Mouse (Mus musculus) liver, adult 2 months (tissue): Measurements from ENCODE around the gene Gm37240. TPM values are rescaled to one million over a fixed set of nuclear protein-coding genes. Genes with fewer than 3 reads are reported as not detected.

ENCODE experiments used
- DNase-seq: peaks from one replicate; pipeline ENCODE4 v3.0.0-alpha.2; 2011; ENCODE audit warnings: low read depth, low spot score; ENCODE audit errors: extremely low read depth
- H3K27ac ChIP-seq: fragments of 200-500 bp; replicated peaks from 2 replicates; pipeline ENCODE4 v1.5.1; 2012; ENCODE audit warnings: low read depth, mild to moderate bottlenecking, control low read depth, inconsistent platforms, low read length; ENCODE audit not compliant: insufficient read depth
- H3K27me3 ChIP-seq: fragments of 200-500 bp; 2 replicates; pipeline ENCODE4 v1.6.1; 2012; ENCODE audit warnings: mild to moderate bottlenecking, moderate library complexity, low read length, inconsistent platforms; ENCODE audit not compliant: control insufficient read depth, insufficient read depth
- H3K36me3 ChIP-seq: fragments of 200-500 bp; 2 replicates; pipeline ENCODE4 v1.6.1; 2012; ENCODE audit warnings: low read length, inconsistent platforms; ENCODE audit not compliant: control insufficient read depth, insufficient read depth
- H3K4me1 ChIP-seq: fragments of 200-500 bp; 2 replicates; pipeline ENCODE4 v1.6.1; 2011; ENCODE audit warnings: low read length; ENCODE audit not compliant: control insufficient read depth, insufficient read depth
- H3K4me3 ChIP-seq: fragments of 200-500 bp; 2 replicates; pipeline ENCODE4 v1.5.1; 2011; ENCODE audit warnings: low read depth, mild to moderate bottlenecking, control low read depth, low read length, moderate library complexity; ENCODE audit not compliant: insufficient read depth
- H3K79me2 ChIP-seq: fragments of 200-500 bp; 2 replicates; pipeline ENCODE4 v1.6.1; 2012; ENCODE audit warnings: inconsistent platforms, mild to moderate bottlenecking, low read length, moderate library complexity; ENCODE audit not compliant: control insufficient read depth, insufficient read depth
- H3K9ac ChIP-seq: fragments of 200-500 bp; 2 replicates; pipeline ENCODE4 v1.6.1; 2012; ENCODE audit warnings: low read depth, mild to moderate bottlenecking, control low read depth, inconsistent platforms, low read length
- CTCF ChIP-seq: fragments of 200-500 bp; IDR thresholded peaks from 2 replicates; pipeline ENCODE4 v1.5.1; 2011; ENCODE audit warnings: low read depth, low read length, control low read depth
- POLR2A ChIP-seq: fragments of 200-500 bp; IDR thresholded peaks from 2 replicates; pipeline ENCODE4 v1.6.1; 2011; ENCODE audit warnings: low read length, control low read depth; ENCODE audit not compliant: insufficient read depth; ENCODE audit errors: extremely low read depth
- WGBS: fragments of 180-500 bp; shearing (Covaris S2); methylation state at CpG from one replicate; pipeline ENCODE4 v1.1.7; 2018; 5-methylcytosine and 5-hydroxymethylcytosine counted together
- polyA plus RNA-seq: library from polyadenylated mRNA; depleted of rRNA; stranded (reverse); fragments of >200 nt; gene quantifications from 2 replicates; pipeline ENCODE4 v1.2.3, GENCODE M21; 2012; rRNA removed
- total RNA-seq: library from RNA; depleted of rRNA; stranded (reverse); fragments of >200 nt; gene quantifications from 2 replicates; pipeline ENCODE4 v1.2.3, GENCODE M21; 2014; rRNA removed

Gm37240 gene
- total and polyA plus RNA-seq, 2 experiments, result 2.2 to 6.9 TPM

DNA sequence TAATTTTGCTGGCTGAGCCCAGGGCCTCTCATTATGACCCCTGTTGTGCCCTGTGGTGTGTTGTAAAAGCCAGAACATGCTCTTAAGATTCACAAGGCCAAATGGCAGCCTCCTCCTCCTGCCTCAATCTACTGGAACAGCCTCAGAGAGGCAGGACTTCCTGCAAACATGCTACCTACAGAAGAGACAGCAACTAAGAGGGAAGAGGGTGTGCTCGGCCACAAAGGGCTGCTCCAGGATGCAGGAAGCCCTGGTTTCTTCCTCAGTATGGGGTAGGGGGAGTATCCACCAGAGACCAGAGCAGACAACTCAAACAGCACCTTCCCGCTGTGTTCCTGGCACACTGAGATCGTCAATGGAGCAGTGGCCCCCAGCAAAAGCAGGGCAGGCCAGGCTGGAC, 1426.8 kb downstream of the Gm37240 start:
- DNase-seq, result no peak
- Histone ChIP-seq H3K36me3 (no peaks in the 10 kb centered on the region), H3K27me3 (no peaks in the 10 kb centered on the region), H3K4me3 (no peak overlapping the region), H3K27ac (no peak overlapping the region), H3K79me2 (no peaks in the 10 kb centered on the region), H3K9ac (0 out of 2 replicates have a peak overlapping the region, but pooled peaks have one; percentile 12), H3K4me1 (peaks cover 18% of the 10 kb centered on the region)
- TF ChIP-seq CTCF, result no peak
- 61% methylated on average over 3 of the region's 3 CpGs for WGBS

DNA sequence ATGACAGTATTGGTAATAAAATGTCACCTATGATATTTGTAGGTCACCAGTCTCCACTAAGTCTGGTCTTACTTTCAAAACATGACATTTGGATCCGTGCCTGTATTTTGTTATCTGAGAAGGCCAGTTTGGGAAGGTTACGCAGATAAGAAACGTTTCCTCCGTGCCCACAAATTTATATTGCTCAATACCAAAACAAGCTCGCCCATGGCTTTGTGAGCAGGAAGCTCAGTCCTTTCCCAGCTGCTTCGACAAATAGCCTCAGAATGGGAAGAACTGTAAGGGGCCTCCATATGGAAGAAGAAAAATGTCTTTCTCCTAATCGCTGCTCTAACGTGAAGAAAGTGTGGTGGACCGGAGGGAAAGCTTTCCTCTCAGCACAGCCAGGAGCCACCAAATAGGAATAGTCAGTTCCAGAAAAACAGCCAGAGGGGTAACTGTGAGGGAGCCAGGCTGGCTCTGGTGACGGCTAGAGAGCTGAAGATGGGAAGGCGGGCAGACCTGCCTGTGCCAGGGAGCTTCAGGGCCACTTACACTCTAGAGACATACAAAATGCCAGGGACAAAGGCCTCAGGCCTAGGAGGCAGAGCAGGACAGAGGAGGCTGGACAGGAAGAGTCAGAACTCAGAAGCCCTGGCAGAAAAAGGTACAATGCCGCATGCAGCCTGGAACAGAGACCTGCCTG, 1431.4 kb downstream of the Gm37240 start:
- 27% methylated on average over 12 of the region's 12 CpGs for WGBS
- Histone ChIP-seq H3K36me3 (no peaks in the 10 kb centered on the region), H3K4me3 (no peak overlapping the region), H3K9ac (no peak overlapping the region), H3K27ac (peak overlapping the region; percentile 36), H3K4me1 (peaks cover 10% of the 10 kb centered on the region), H3K27me3 (no peaks in the 10 kb centered on the region), H3K79me2 (no peaks in the 10 kb centered on the region)
- TF ChIP-seq POLR2A, result no peak
- TF ChIP-seq CTCF, result no peak
- DNase-seq, result peak; percentile 97

DNA sequence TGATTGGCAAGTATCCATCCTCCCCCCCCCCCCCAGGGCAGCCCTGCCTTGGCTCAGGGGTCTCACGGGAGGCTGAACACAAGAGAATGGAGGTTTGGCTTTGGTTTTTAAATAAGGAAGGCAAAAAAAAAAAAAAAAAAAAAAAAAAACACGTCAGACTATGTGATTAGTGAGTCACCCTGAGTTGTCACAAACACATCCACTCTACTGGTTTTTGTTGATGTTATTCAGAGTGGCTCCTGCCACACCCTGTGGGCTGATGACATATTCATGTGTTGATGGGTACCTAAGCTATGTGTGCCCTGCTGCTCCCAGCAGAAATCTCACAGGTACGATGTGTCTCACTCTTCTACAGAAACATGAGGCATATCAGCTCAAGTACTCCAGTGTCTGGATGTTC, 1436.7 kb downstream of the Gm37240 start:
- TF ChIP-seq POLR2A, result no peak
- no peak for TF ChIP-seq CTCF
- Histone ChIP-seq H3K27ac (no peak overlapping the region), H3K79me2 (no peaks in the 10 kb centered on the region), H3K36me3 (no peaks in the 10 kb centered on the region), H3K27me3 (no peaks in the 10 kb centered on the region), H3K4me3 (no peak overlapping the region), H3K4me1 (no peaks in the 10 kb centered on the region), H3K9ac (no peak overlapping the region)
- DNase-seq, result no peak
- WGBS, result 82% methylated on average over 3 of the region's 3 CpGs

DNA sequence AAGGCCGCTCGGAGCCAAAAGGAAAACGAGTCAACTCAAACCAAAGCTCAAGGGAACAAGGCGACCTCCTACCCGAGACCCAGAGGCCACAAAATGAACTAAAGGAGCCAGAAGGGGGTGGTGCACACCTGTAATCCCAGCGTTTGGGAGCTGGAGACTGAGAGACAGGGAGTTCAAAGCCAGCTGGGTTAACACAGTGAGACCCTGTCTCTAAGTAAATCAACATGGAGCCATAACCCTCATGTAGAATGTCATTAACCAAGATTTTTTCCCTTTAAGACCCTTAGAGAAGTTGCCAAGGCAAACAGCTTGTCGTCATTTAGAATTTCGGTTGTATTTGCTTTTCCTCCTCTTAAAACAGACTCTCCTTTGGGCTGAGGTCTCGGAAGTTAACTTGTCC, 1438.3 kb downstream of the Gm37240 start:
- no peak overlapping the region for H3K4me3 ChIP-seq
- no peaks in the 10 kb centered on the region for H3K36me3 ChIP-seq
- no peaks in the 10 kb centered on the region for H3K79me2 ChIP-seq
- H3K27me3 ChIP-seq, result no peaks in the 10 kb centered on the region
- 80% methylated on average over 9 of the region's 9 CpGs for WGBS
- no peak overlapping the region for H3K27ac ChIP-seq
- no peaks in the 10 kb centered on the region for H3K4me1 ChIP-seq
- no peak overlapping the region for H3K9ac ChIP-seq
- TF ChIP-seq POLR2A (no peak), CTCF (no peak)
- DNase-seq, result no peak

DNA sequence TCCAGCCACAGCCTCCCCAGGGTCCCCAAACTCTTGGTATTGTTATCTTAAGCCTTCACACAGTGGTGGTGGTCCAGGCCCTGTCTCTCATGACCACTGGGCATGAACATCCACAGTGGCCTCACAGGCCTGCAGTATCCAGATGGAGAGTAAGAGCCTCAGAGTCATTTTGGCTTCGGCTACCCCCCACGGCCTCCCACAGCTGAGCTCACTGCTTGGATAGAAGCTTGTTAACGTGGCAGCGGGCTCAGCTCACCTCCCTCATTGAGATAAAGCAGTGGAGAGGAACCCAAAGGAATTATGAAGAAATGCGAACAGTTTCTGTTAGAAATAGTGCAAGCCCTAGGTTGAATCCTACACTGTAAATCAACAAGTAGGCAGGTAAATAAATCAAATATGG, 1439.5 kb downstream of the Gm37240 start:
- 98% methylated on average over 5 of the region's 5 CpGs for WGBS
- H3K36me3 ChIP-seq, result no peaks in the 10 kb centered on the region
- no peak for TF ChIP-seq POLR2A
- no peak for TF ChIP-seq CTCF

More for the DNA sequence above, 1439.5 kb downstream of the Gm37240 start:
- Histone ChIP-seq H3K27ac (no peak overlapping the region), H3K9ac (no peak overlapping the region), H3K27me3 (no peaks in the 10 kb centered on the region), H3K79me2 (no peaks in the 10 kb centered on the region), H3K4me1 (no peaks in the 10 kb centered on the region), H3K4me3 (no peak overlapping the region)
- no peak for DNase-seq

Other genes starting within 250 kb of the Gm37240 start
- 1.8 and 3.0 TPM in 2 replicates for gene Fam160a1, start 70.2 kb downstream of the Gm37240 start, total RNA-seq
- 3.4 and 4.7 TPM in 2 replicates for gene Fam160a1, start 70.2 kb downstream of the Gm37240 start, polyA plus RNA-seq
- 3.0 and 3.4 TPM in 2 replicates for gene Glt28d2, start within 50 bp of the Gm37240 start, total RNA-seq
- gene Glt28d2, start within 50 bp of the Gm37240 start, polyA plus RNA-seq, result 1.6 TPM in 2 replicates
- 40.1 and 58.3 TPM in 2 replicates for gene Sh3d19, start 83.6 kb upstream of the Gm37240 start, total RNA-seq
- gene Sh3d19, start 83.6 kb upstream of the Gm37240 start, polyA plus RNA-seq, result 52.0 and 55.3 TPM in 2 replicates
- gene Prss48, start 115.0 kb upstream of the Gm37240 start, total RNA-seq, result not detected in 2 replicates
- gene Prss48, start 115.0 kb upstream of the Gm37240 start, polyA plus RNA-seq, result not detected in 2 replicates